Mouse (Mus musculus) left cerebral cortex, postnatal 14 days (tissue): ENCODE results near the gene Wdfy2. TPM values are rescaled to one million over a fixed set of nuclear protein-coding genes. Genes with fewer than 3 reads are reported as not detected.

Experiments
- DNase-seq, 2 experiments: peaks; one replicate each; pipeline ENCODE4 v3.0.0; 2021 to 2022; ENCODE audit warnings: low spot score in 2 of 2, mixed read lengths in 1 of 2
- intact Hi-C: fragments of 180-260 bp; cut with DNase I; formaldehyde crosslinking; loops from one replicate; pipeline ENCODE4 v1.15.1; 2025
- total RNA-seq, 2 experiments: library from RNA; stranded (reverse); gene quantifications; 2 replicates each; pipeline ENCODE4 v1.2.3; 2021

The Wdfy2 gene
- total RNA-seq, 2 experiments from 2014 or later: 10.1 to 10.9 TPM

DNA sequence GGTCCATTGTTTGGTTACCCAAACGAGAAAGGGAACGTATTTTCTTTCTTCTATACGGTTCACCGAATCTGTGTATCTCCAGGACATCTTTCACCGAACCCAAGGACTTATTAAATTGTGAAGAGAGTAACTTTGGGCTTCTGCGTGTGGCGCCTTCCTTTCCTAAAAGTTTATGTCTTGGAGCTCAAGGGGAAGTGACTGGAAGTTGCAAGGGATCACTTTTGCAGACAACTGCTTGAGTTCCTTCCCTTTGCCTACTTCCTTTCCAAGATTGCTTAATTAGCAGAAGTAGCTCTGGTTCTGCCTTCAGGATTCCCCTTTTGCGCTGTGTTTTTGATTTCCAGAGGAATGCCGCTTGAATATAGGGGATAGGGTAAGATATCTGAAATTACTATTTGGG, 858 bp downstream of the Wdfy2 start:
- no peak for DNase-seq
- intact Hi-C loops: loop anchor here (5.0 to 10.0 kb wide), 3 partner anchors 39 to 284 kb away; partner anchors contain the start of gene Fam124a

DNA sequence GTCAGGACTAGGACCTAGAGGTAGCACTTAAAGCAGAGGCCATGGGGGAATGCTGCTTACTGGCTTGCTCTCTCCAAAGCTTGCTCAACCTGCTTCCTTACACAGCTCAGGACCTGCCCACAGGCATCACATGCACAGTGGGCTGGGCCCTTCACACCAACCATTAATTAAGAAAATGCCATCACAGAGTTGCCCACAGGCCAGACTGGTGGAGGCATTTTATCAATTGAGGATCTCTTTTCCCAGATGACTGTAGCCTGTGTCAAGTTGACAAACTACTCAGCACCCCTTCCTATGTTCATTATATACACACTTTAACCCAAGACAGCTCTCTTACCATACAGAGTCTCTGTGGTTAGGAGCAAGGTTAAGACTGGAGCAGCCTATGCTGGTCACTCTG, 4.2 kb downstream of the Wdfy2 start:
- intact Hi-C loops: no loop called here
- no peak for DNase-seq

DNA sequence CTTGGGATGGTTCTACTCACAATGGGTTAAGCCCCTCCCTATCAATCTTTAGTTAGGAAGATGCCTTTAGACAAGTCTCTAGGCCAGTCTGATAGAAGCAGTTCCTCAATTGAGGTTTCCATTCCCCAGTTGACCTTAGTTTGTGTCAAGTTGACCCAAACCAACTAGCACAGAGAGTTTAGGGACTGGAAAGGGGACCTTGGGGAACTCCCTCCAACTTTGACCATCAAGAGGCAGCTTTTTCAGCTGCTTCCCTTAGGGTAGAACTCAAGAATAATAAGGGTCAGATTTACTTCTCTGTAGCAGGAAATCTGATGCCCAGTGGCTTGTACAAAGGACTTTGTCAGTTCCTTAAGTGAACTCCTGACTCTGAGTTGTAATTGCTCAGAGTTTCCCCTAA, 5.0 kb downstream of the Wdfy2 start:
- intact Hi-C loops: no loop called here
- no peak for DNase-seq

DNA sequence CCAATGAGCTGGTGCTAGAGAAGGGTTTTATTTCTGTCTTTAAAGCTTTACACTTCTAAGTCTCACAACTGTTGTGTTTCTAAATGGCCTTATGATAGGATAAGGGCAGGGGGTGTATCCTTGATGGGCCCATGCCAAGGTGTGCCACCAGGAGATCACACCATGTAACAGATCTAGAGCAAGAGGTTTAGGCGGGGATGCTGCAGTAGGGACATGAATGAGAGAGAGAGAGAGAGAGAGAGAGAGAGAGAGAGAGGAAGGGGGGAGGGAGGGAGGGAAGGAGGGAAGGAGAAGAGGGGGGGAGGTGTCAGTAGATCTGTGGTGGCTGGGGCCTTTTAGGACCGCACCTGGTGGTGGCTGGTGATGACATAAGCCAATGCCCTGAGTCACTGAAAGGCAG, 5.5 kb downstream of the Wdfy2 start:
- intact Hi-C loops: no loop called here
- no peak for DNase-seq

DNA sequence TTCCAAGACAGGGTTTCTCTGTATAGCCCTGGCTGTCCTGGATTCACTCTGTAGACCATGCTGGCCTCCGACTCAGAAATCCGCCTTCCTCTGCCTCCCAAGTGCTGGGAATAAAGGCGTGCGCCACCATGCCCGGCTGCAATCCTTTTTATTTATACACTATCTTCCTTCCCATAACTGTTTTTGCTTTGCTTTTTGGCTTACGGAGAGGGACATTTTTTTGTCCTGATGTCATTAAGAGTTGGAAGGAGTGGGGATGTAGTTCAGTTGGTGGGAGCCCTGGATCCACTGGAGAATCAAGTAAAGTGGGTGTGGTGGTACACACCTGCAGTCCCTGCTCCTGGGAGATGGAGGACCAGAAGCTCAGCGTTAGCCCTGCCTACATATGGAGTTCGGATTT, 6.7 kb downstream of the Wdfy2 start:
- intact Hi-C loops: no loop called here
- no peak for DNase-seq

DNA sequence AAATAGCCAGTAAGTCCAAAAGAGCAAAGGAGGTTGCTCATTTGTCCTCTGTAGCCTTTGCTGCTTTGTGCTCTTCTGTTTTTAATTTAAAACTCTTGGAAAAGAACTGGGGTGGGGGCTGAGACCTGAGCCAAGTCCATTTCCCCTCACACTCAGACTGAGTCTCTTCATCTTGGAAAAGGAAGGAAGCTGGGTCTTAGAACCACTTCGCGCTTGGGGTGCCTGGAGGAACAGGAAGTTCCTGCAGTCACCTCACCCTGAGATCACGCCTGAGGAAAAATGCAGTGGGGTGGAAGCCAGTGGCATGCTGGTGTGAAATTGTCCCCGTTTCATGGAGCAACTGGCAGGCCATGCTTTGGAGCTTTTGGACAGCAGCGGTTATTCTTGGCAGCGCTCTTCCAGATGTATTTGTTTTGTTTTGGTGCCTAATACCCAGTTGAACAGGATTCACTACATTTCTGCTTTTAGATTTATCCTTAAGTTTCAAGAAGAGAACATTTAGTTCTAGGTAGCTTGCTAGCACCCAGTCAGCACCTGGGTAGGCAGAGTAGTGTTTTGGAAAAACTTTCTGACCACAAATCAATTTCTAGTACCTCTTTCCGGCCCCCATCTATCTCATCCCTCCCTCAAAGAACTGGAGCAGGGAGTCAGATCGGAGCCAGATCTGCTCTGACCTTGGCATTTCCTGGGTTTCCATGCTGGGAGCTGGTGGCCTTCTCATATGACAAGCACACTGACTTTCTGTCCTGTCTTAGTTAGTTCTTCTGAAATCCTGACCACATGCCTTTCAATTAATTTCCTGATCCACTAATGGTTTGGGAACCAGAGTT, 7.7 kb downstream of the Wdfy2 start:
- intact Hi-C loops: no loop called here
- DNase-seq: no peak

DNA sequence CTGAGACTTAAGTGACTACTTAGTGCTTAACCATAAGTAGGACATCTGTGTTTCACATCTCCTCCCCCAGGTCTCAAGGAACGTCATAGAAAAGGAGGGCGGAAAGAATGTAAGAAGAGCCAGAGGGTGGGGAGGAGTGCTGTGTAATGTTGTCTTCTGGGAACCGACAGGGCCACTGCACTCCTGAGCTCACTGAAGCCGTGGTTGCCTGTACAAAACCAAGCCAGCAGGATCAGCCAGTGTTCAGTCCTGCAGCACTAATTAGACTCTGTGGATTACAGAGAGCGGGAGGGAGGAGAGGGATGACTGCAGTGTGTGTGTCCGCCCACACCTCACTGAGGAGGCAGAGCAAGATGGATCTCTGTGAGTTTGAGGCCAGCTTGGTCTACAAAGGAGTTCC, 13.5 kb downstream of the Wdfy2 start:
- DNase-seq: peak in 1 of 2 experiments; percentile 41
- intact Hi-C loops: no loop called here

DNA sequence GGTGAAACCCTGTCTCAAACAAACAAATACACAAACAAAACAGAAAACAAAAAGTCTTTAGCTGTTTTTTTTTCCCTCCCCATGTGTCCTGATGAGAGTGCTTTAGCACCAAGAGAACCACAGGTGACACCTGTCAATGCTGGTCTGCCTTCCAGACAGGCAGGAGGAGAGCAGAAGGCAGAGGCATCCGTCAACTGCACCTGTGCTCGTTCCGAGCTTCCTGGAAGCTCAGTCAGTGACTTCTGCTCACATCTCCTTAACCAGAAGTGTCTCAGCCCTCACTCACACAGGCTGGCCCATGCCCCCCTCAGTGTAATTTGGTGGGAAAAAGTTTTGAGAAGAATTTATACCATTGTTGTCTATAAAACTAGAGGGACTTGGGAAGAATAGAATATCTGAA, 15.4 kb downstream of the Wdfy2 start:
- no peak for DNase-seq
- intact Hi-C loops: no loop called here

DNA sequence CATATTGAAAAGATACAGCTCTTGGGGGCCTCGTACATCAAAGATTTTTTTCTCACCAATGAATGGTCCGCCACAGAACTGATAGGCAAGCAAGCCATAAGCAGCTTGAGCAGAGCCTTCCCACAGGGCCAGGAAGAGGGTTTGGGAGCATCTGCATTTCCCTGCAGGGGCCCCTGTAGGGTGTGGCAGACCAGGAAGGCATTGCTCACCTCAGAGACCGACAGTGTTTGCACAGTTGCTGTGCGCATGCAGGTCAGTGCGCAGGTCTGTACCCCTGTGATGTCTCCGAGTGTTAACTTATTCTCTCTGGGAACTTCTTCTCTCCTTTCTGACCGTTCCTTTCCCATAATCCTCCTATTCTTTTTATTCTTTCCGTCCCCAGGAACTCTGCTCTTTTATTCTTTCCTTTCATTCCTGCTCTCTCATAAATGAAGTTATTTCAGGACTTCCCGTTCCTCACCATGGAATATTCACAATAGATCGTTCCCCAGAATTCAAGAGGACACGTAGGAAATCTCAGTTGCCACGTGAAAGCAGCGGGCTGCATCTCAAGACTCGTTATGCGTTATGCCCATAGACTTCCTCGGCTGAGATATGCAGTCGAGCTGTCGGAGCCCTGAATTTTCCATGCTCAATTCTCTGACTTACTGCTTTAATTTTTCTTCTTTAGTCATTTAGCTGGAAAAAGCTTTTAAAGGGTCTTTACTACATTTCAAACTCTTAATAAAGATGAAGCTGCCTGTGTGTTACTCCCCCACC, 17.8 kb downstream of the Wdfy2 start:
- intact Hi-C loops: no loop called here
- DNase-seq: no peak

DNA sequence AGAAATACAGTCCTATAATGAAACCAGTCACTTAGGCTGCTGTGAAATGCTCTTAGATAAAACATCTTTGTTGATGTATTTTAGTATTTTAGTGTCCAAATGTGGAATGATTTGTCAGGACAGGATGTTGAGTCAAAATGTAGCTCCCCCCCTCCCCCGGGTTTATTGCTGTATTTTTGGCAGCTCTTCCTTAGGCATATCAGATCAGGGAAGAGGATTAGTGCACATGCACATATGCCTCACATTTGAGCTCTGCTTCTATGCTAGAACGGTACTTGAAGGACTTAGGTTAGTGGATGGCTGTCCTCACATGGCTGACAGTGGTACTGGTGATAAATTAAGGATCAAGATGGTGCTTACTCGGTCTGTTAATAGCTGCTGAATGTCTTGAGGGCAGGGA, 18.4 kb downstream of the Wdfy2 start:
- intact Hi-C loops: no loop called here

DNA sequence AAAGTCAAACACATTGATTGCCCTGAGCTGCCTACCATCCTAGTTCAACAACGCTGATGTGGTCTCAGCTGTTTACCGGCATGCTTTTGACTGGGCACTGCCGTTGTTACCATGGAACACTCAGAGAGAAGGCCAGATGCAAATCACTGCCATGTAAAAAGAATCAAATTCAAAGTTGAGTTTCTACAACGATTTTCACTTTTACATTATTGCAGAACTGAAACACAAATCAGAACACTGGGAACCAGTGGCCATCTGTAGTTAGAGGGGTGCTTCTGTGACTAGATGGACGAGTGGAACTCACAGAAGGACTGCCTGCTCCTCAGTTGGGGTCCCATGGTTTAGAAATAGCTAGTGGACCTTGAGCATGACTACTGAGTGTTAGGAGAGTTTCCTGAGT, 19.0 kb downstream of the Wdfy2 start:
- intact Hi-C loops: no loop called here
- DNase-seq: no peak

More for the DNA sequence above, 18.4 kb downstream of the Wdfy2 start:
- no peak for DNase-seq

DNA sequence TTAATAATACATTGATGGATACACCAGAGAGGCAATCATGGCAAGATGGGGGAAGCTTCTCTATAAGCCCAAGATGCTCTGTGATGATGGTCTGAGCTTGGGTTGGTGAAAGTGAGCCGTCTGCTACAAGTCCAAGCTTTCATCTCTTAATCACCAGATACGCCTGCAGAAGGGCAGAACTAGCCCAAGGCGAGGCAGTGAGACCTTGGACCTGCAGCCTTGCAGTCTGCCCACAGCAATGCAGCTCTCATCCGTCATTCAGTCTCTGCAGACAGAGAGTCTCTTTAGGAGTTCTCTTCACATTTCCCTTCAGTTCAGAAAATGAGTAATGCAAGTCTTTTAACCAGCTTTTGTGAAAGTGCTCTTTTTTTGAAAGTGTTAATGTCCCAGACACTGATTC, 20.4 kb downstream of the Wdfy2 start:
- DNase-seq: no peak
- intact Hi-C loops: no loop called here

DNA sequence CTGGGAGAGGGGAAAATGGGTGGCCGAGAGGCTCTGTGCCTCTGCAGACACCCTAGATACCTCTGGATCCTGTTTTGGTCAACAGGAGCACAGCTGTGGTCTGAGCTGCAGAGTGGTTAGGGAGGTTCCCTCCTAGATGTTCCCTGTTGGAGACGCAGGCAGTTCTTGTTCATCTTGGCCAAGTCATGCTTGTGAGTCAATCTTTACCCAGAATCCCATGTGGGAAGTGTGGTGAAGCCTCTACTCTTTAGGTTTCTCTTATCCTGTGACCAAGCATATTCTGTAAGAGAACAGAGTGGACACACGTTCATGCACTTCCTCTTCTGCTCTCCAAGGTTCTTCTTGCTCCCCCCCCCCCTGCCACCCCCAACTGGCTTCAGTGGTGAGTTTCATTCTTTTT, 20.8 kb downstream of the Wdfy2 start:
- intact Hi-C loops: no loop called here

DNA sequence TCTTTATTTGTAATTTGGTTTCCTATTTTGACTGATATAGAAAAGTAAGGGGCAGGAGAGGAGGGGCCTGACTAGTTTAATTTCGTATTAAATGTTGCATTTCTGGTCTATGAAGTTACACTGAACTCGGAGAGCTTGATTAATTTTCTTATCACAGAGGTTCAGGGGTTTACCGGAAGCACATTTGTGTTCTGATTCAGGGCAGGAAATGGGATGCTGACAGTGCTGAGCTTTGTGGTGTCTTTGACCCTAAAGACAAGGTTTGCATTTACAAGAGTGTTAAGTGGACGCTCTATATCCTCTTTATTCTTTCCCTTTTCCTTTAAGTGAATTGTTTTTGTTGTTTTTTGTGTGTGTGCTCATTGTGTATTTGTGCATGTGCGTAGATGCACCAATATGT, 25.1 kb downstream of the Wdfy2 start:
- DNase-seq: no peak
- intact Hi-C loops: no loop called here

More for the DNA sequence above, 20.8 kb downstream of the Wdfy2 start:
- DNase-seq: no peak

DNA sequence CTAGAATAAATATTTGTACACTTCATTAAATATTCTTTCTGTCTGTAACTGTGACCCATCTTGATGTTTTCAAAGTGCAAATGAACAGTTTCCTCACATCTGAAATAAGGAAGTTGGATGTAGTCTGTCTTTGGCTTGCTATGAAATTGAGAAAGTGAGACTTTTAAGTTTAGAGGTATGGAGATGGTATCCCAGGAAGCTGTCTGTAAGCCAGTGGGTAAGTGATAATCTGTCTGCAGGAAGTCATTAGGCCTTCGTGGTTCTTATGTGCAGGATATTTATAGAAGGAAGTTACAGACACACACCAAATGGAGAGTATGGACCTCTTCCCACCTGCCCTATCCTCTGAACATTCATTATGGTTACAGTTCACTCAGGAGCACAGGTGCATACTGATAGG, 26.8 kb downstream of the Wdfy2 start:
- intact Hi-C loops: no loop called here
- no peak for DNase-seq

DNA sequence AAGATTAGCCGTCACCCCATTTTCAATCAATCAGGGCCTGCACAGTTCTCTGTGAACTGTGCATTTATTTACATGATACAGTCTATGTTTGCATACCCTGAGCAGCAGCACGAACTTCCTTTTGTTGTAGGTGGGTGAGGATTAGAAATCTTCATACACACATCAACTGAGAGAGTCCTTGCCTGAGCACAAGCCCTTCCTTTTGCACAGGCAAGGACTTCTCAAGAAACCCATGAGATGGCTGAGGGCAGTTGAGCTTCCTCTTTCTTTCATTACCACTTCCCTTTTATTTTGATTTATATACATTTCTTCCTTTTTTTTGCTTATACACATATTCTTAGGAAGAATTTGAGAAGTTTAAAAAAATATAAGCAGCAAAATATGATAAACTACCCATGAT, 27.9 kb downstream of the Wdfy2 start:
- intact Hi-C loops: no loop called here
- DNase-seq: no peak

DNA sequence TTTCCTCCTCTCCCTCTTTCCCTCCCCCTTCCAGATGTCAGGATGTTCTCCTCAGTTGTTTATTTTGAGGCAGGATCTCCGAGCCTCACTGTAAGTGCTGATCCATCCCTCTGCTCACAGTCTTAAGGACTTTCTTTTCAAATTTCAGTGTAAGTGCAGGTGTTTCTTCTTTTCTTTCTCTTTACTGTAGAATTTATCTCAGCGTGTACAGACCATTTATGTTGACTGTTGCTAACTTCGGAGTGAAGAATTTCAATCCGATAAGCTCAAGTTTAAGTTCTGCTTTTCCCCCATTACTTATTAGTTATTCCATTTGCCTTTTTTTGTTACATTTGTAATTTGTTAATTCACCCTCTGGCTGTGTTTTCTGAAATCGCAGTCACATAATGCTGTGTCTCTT, 29.6 kb downstream of the Wdfy2 start:
- no peak for DNase-seq
- intact Hi-C loops: no loop called here

DNA sequence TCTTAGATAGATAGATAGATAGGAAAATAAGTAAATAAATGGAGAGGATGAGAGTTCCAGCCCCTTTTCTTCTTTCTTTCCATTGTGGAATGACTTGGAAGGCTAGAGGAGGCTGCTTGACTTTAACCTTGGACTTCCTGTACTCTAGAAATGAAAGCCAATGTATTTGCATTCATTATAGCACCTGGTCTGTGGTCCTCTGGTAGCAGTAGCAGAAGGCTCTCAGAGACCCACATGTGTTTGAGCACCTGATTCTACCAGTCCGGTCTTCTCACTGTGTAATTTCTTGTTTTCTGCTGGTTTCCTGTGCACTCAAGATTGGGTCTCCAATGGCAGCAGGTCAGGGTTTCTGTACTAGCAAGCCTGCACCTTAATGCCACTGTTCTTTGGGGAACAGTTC, 30.1 kb downstream of the Wdfy2 start:
- intact Hi-C loops: no loop called here
- DNase-seq: no peak

DNA sequence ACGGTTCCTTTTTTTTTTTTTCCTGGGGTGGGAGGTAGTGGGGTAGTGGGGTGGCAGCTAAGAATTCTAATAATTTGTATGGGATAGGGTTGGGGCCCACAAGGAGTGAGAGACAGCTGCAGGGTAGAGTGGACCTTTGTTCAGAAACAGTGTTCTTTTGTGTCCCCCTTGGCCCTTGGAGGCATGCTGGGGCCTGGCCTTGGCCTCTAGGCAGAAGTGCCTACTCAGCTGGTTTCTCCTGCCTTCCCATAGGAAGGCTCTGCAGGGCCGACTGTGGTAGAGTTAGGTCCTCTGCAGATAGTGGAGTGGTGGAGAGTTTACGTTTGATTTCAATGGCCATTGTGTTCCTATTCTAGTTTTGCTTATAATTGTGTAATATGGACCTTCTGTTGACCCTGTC, 30.8 kb downstream of the Wdfy2 start:
- no peak for DNase-seq
- intact Hi-C loops: no loop called here

DNA sequence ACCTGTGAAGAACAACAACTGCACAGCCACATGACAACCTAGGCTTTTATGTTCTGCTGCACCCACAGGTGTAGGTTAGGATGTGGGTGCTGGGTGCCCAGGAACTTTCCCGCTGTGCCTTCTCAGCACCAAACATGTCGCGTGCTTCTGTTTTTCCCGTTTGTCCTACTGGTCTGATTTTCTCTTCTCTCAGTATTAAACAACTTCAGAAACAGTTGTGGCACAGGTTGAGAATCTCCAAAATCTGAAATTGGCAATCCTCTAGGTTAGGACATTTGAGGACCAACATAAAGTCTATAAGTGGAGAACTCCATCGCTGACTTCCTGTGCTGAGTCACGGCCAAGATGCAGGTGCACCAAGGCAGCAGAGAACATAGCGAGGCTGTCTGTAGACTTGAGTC, 32.8 kb downstream of the Wdfy2 start:
- no peak for DNase-seq
- intact Hi-C loops: no loop called here

DNA sequence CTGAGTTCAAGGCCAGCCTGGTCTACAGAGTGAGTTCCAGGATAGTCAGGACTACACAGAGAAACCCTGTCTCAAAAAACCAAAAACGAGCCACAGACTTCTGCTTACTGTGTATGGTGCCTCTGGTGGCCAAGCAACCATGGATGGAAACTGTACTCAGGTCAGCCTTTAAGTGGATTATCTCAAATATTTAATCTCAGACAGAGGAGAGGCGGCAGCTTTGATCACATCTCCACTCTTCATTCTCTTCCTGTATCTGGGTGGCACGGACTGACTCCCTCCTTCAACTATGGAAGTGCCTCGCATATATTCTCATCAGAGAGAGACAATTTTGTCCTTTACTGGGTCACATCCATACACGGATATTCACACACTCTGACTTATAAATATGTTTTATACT, 34.0 kb downstream of the Wdfy2 start:
- no peak for DNase-seq
- intact Hi-C loops: no loop called here
